Mouse (Mus musculus): Measurements from ENCODE around the gene Trpv3. TPM values are rescaled to one million over a fixed set of nuclear protein-coding genes. Genes with fewer than 3 reads are reported as not detected.

Trpv3 gene
- 0.06 and 0.18 TPM in 2 replicates for polyA plus RNA-seq (2015; fragmentation: Nextera tagmentation; extraction: Ambion mirVana)

GRCm38 (mm10) chr11:73267267-73267666 lies at the start of gene Trpv3:
Trpv3 (plus strand) TSS chr11:73267388.
- WGBS, result 84% methylated on average over 7 of the region's 7 CpGs
- Histone ChIP-seq H3K4me1 (replicated peaks) (no peaks in the 10 kb centered on the region), H3K9me3 (no peaks in the 10 kb centered on the region), H3K4me3 (no peak within 1 kb of the TSS), H3K27ac (no peak within 1 kb of the TSS), H3K4me2 (no peak within 1 kb of the TSS), H3K9ac (no peak within 1 kb of the TSS), H3K36me3 (no peaks in the 10 kb centered on the region), H3K27me3 (no peaks in the 10 kb centered on the region)
- no peak for ATAC-seq (ENCODE audit: low FRiP score)

- H3K9ac ChIP-seq, result no peak overlapping the region
- H3K4me1 ChIP-seq (replicated peaks), result no peaks in the 10 kb centered on the region
- H3K4me3 ChIP-seq, result no peak overlapping the region
- H3K27me3 ChIP-seq, result 0 out of 2 replicates have a peak, but pooled peaks cover 5% of the 10 kb centered on the region
- no peak overlapping the region for H3K27ac ChIP-seq
- H3K9me3 ChIP-seq, result no peaks in the 10 kb centered on the region
- H3K4me2 ChIP-seq, result no peak overlapping the region
- ATAC-seq (ENCODE audit: low FRiP score), result no peak
- H3K36me3 ChIP-seq, result no peaks in the 10 kb centered on the region
- WGBS, result 57% methylated on average over 2 of the region's 2 CpGs
These were observed 47.5 kb upstream of the Trpv3 start for GRCm38 (mm10) chr11:73219671-73220070.

GRCm38 (mm10) chr11:73220651-73221050 lies 46.5 kb upstream of the Trpv3 start:
- H3K4me3 ChIP-seq, result no peak overlapping the region
- ATAC-seq (ENCODE audit: low FRiP score), result no peak
- H3K4me1 ChIP-seq (replicated peaks), result no peaks in the 10 kb centered on the region
- no peak overlapping the region for H3K9ac ChIP-seq
- no peaks in the 10 kb centered on the region for H3K9me3 ChIP-seq
- no peaks in the 10 kb centered on the region for H3K36me3 ChIP-seq
- no peak overlapping the region for H3K4me2 ChIP-seq
- no peak overlapping the region for H3K27ac ChIP-seq
- WGBS, result 94% methylated on average over 1 of the region's 1 CpGs
- no peaks in the 10 kb centered on the region for H3K27me3 ChIP-seq

- Histone ChIP-seq H3K4me2 (no peak overlapping the region), H3K4me1 (replicated peaks) (no peaks in the 10 kb centered on the region), H3K4me3 (no peak overlapping the region), H3K9me3 (no peaks in the 10 kb centered on the region), H3K27me3 (no peaks in the 10 kb centered on the region), H3K27ac (no peak overlapping the region), H3K9ac (no peak overlapping the region), H3K36me3 (no peaks in the 10 kb centered on the region)
- no peak for ATAC-seq (ENCODE audit: low FRiP score)
- WGBS, result 48% methylated on average over 5 of the region's 5 CpGs
These were observed 44.3 kb upstream of the Trpv3 start for GRCm38 (mm10) chr11:73222846-73223245.

- H3K9ac ChIP-seq, result no peak overlapping the region
- no peak overlapping the region for H3K27ac ChIP-seq
- no peaks in the 10 kb centered on the region for H3K4me1 ChIP-seq (replicated peaks)
- 77% methylated on average over 2 of the region's 2 CpGs for WGBS
- no peak overlapping the region for H3K4me2 ChIP-seq
- H3K27me3 ChIP-seq, result no peaks in the 10 kb centered on the region
- H3K9me3 ChIP-seq, result peaks cover 3% of the 10 kb centered on the region; the same call in 1 of the 2 replicates
- H3K4me3 ChIP-seq, result no peak overlapping the region
- no peak for ATAC-seq (ENCODE audit: low FRiP score)
- no peaks in the 10 kb centered on the region for H3K36me3 ChIP-seq
These were observed 43.2 kb upstream of the Trpv3 start for GRCm38 (mm10) chr11:73223966-73224365.

GRCm38 (mm10) chr11:73225856-73226255 lies 41.3 kb upstream of the Trpv3 start:
- ATAC-seq (ENCODE audit: low FRiP score), result no peak
- H3K27me3 ChIP-seq, result no peaks in the 10 kb centered on the region
- H3K9ac ChIP-seq, result no peak overlapping the region
- H3K4me2 ChIP-seq, result no peak overlapping the region
- peaks cover 5% of the 10 kb centered on the region; the same call in 1 of the 2 replicates for H3K9me3 ChIP-seq
- no peak overlapping the region for H3K4me3 ChIP-seq
- 92% methylated on average over 6 of the region's 6 CpGs for WGBS
- H3K27ac ChIP-seq, result no peak overlapping the region
- H3K4me1 ChIP-seq (replicated peaks), result no peaks in the 10 kb centered on the region
- no peaks in the 10 kb centered on the region for H3K36me3 ChIP-seq

GRCm38 (mm10) chr11:73228881-73229280 lies 38.3 kb upstream of the Trpv3 start:
- Histone ChIP-seq H3K4me1 (replicated peaks) (no peaks in the 10 kb centered on the region; the same call in 1 of the 2 replicates), H3K4me2 (no peak overlapping the region), H3K4me3 (no peak overlapping the region), H3K27me3 (no peaks in the 10 kb centered on the region), H3K9ac (no peak overlapping the region), H3K9me3 (peaks cover 5% of the 10 kb centered on the region; the same call in 1 of the 2 replicates), H3K27ac (no peak overlapping the region), H3K36me3 (no peaks in the 10 kb centered on the region)
- no peak for ATAC-seq (ENCODE audit: low FRiP score)
- WGBS, result 74% methylated on average over 5 of the region's 5 CpGs

- no peaks in the 10 kb centered on the region for H3K27me3 ChIP-seq
- H3K4me2 ChIP-seq, result no peak overlapping the region
- no peak overlapping the region for H3K4me3 ChIP-seq
- no peak overlapping the region for H3K27ac ChIP-seq
- no peaks in the 10 kb centered on the region for H3K36me3 ChIP-seq
- peaks cover 5% of the 10 kb centered on the region; the same call in 1 of the 2 replicates for H3K9me3 ChIP-seq
- no peak for ATAC-seq (ENCODE audit: low FRiP score)
- no peak overlapping the region for H3K9ac ChIP-seq
- WGBS, result 94% methylated on average over 5 of the region's 5 CpGs
- H3K4me1 ChIP-seq (replicated peaks), result no peaks in the 10 kb centered on the region; the same call in 1 of the 2 replicates
These were observed 37.1 kb upstream of the Trpv3 start for GRCm38 (mm10) chr11:73230081-73230480.

GRCm38 (mm10) chr11:73232513-73232912 lies 34.7 kb upstream of the Trpv3 start:
- Histone ChIP-seq H3K27me3 (no peaks in the 10 kb centered on the region), H3K9me3 (peaks cover 5% of the 10 kb centered on the region; the same call in 1 of the 2 replicates), H3K9ac (no peak overlapping the region), H3K4me1 (replicated peaks) (no peaks in the 10 kb centered on the region; the same call in 1 of the 2 replicates), H3K4me3 (no peak overlapping the region), H3K36me3 (no peaks in the 10 kb centered on the region), H3K4me2 (no peak overlapping the region), H3K27ac (no peak overlapping the region)
- no peak for ATAC-seq (ENCODE audit: low FRiP score)
- WGBS, result 75% methylated on average over 2 of the region's 2 CpGs

GRCm38 (mm10) chr11:73233992-73234391 lies 33.2 kb upstream of the Trpv3 start, which contains the start of gene Trpv1:
Trpv1 (plus strand) TSS chr11:73234292.
- no peak within 1 kb of the TSS for H3K9ac ChIP-seq
- WGBS, result 75% methylated on average over 5 of the region's 5 CpGs
- no peaks in the 10 kb centered on the region for H3K36me3 ChIP-seq
- no peak within 1 kb of the TSS for H3K4me2 ChIP-seq
- no peaks in the 10 kb centered on the region for H3K27me3 ChIP-seq
- no peak within 1 kb of the TSS for H3K27ac ChIP-seq
- peaks cover 1% of the 10 kb centered on the region; the same call in 1 of the 2 replicates for H3K9me3 ChIP-seq
- H3K4me1 ChIP-seq (replicated peaks), result no peaks in the 10 kb centered on the region; the same call in 1 of the 2 replicates
- H3K4me3 ChIP-seq, result no peak within 1 kb of the TSS
- ATAC-seq (ENCODE audit: low FRiP score), result no peak

GRCm38 (mm10) chr11:73235990-73236701 lies 31.0 kb upstream of the Trpv3 start:
- no peaks in the 10 kb centered on the region for H3K9me3 ChIP-seq
- no peak overlapping the region for H3K4me3 ChIP-seq
- ATAC-seq (ENCODE audit: low FRiP score), result no peak
- WGBS, result 55% methylated on average over 5 of the region's 5 CpGs
- H3K27me3 ChIP-seq, result no peaks in the 10 kb centered on the region
- H3K9ac ChIP-seq, result no peak overlapping the region
- no peak overlapping the region for H3K4me2 ChIP-seq
- 0 out of 2 replicates have a peak overlapping the region, but pooled peaks have one; percentile 20 for H3K27ac ChIP-seq
- H3K4me1 ChIP-seq (replicated peaks), result no peaks in the 10 kb centered on the region; the same call in 1 of the 2 replicates
- H3K36me3 ChIP-seq, result no peaks in the 10 kb centered on the region

- Histone ChIP-seq H3K36me3 (no peaks in the 10 kb centered on the region), H3K9ac (no peak overlapping the region), H3K4me2 (no peak overlapping the region), H3K4me3 (no peak overlapping the region), H3K27ac (no peak overlapping the region), H3K4me1 (replicated peaks) (no peaks in the 10 kb centered on the region; the same call in 1 of the 2 replicates), H3K27me3 (no peaks in the 10 kb centered on the region), H3K9me3 (no peaks in the 10 kb centered on the region)
- no peak for ATAC-seq (ENCODE audit: low FRiP score)
- 80% methylated on average over 3 of the region's 3 CpGs for WGBS
These were observed 30.5 kb upstream of the Trpv3 start for GRCm38 (mm10) chr11:73236731-73237130.

GRCm38 (mm10) chr11:73242199-73242598 lies 25.0 kb upstream of the Trpv3 start:
- Histone ChIP-seq H3K36me3 (no peaks in the 10 kb centered on the region), H3K4me2 (no peak overlapping the region), H3K4me1 (replicated peaks) (no peaks in the 10 kb centered on the region), H3K9me3 (no peaks in the 10 kb centered on the region), H3K27ac (no peak overlapping the region), H3K4me3 (no peak overlapping the region), H3K27me3 (no peaks in the 10 kb centered on the region), H3K9ac (no peak overlapping the region)
- 88% methylated on average over 6 of the region's 6 CpGs for WGBS
- no peak for ATAC-seq (ENCODE audit: low FRiP score)

Measured in hindbrain, embryonic 13.5 days (tissue).